Mouse (Mus musculus): Measurements from ENCODE around the gene Fyn.

DNA sequence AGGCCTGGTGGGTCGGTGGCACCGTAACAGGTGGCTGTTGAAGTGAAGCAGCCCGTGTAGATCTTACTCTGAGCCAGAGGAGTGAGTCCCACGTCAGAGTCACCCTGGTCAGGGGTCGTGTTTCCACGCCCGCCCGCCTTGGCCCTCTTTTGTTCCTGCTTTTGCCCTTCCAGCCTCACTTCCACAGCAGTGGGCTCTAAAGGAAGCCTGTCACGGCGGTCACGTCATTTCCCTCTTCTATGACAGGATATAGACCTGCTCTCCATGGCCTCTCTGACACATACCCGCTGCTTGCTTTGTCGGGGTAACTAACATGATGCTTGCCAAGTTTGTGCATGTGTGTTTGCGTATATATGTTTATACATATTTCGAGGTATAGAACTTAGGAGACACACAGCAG lies 17.5 kb downstream of the Fyn start:
- no peak for TF ChIP-seq CTCF (IDR thresholded peaks at IDR 0.05; ENCODE audit: low read depth, low read length)
- TF ChIP-seq POLR2A (IDR thresholded peaks at IDR 0.05; ENCODE audit: borderline replicate concordance, low read depth, low read length): no peak

Data from bone marrow macrophage, adult 2 months (primary cell).